Mouse (Mus musculus): Measurements from ENCODE around the gene Tff1. TPM values are rescaled to one million over a fixed set of nuclear protein-coding genes. Genes with fewer than 3 reads are reported as not detected.

Tff1 gene
- polyA plus RNA-seq, 1 experiment, result not detected

DNA sequence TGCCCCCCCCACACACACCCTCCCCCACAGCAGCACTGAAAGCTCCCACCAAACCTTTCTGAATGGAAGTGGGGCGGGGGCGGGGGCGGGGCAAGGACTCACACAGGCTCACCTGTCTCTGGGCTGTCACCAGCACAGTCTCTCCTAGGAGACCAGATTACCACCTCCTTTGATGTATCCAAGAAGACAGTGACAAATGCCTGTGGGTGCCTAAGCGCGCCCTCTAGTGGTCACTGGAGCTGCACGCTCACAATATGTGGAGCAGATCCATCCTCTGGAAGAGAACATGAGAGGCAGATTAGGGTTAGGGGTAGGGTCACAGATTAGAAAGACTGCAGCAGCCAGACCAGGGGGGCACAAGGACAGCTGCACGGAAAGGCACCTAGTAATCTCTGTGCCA, 45.6 kb downstream of the Tff1 start:
- Histone ChIP-seq H3K4me3 (ENCODE audit: insufficient read depth, low read length) (no peak overlapping the region), H3K27ac (ENCODE audit: insufficient read depth, low read length) (no peak overlapping the region), H3K4me1 (ENCODE audit: control insufficient read depth, insufficient read depth, low read length) (no peaks in the 10 kb centered on the region)
- TF ChIP-seq CTCF (IDR thresholded peaks at IDR 0.05; ENCODE audit: extremely low read depth, insufficient read depth, low read length) (peak; percentile 88), POLR2A (IDR thresholded peaks at IDR 0.05; ENCODE audit: extremely low read depth, insufficient read depth, low read length) (no peak)

DNA sequence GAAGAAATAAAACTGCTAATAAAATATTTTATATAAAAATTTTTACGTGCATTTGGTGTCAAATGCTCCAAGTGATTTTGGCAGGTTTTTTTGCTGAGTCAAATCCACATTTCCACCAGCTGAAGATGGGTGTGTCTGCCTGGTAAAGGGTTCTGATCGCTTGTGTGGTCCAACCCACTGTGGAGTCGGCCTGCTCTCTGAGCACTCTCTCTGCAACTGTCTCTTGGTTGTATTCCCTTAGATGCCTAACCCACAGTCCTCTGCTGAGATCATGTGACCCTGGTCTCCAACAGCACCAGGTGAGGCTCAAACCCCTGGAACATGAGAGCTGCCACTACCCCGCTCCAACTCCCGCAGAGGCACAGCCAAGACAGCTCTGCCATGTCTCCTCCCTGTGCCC, 47.1 kb downstream of the Tff1 start:
- no peaks in the 10 kb centered on the region for H3K4me1 ChIP-seq (ENCODE audit: control insufficient read depth, insufficient read depth, low read length)
- no peak for TF ChIP-seq POLR2A (IDR thresholded peaks at IDR 0.05; ENCODE audit: extremely low read depth, insufficient read depth, low read length)
- no peak for TF ChIP-seq CTCF (IDR thresholded peaks at IDR 0.05; ENCODE audit: extremely low read depth, insufficient read depth, low read length)

DNA sequence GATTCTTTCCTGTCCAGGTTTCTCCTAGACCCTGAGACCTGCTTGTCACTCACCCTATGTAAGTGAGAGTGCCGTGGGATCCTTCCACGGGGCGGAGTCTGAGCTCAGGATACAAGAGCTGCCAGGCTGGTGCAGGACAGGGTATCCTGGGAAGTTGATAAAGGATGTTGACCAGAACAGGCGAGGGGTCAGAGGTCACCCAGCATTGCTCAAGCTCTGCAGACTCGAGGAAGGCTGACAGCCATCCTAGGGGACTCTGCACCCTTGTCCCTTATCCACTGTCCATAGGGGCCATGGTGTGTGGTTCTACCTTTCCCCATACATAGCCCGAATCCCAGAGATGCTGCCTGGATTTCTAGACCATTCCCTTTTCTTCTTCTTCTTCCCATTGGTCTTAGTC, 49.0 kb downstream of the Tff1 start:
- TF ChIP-seq CTCF (IDR thresholded peaks at IDR 0.05; ENCODE audit: extremely low read depth, insufficient read depth, low read length), result no peak
- TF ChIP-seq POLR2A (IDR thresholded peaks at IDR 0.05; ENCODE audit: extremely low read depth, insufficient read depth, low read length), result no peak
- H3K27ac ChIP-seq (ENCODE audit: insufficient read depth, low read length), result no peak overlapping the region
- H3K4me3 ChIP-seq (ENCODE audit: insufficient read depth, low read length), result no peak overlapping the region
- no peaks in the 10 kb centered on the region for H3K4me1 ChIP-seq (ENCODE audit: control insufficient read depth, insufficient read depth, low read length)

More for the DNA sequence above, 47.1 kb downstream of the Tff1 start:
- no peak overlapping the region for H3K27ac ChIP-seq (ENCODE audit: insufficient read depth, low read length)
- no peak overlapping the region for H3K4me3 ChIP-seq (ENCODE audit: insufficient read depth, low read length)

DNA sequence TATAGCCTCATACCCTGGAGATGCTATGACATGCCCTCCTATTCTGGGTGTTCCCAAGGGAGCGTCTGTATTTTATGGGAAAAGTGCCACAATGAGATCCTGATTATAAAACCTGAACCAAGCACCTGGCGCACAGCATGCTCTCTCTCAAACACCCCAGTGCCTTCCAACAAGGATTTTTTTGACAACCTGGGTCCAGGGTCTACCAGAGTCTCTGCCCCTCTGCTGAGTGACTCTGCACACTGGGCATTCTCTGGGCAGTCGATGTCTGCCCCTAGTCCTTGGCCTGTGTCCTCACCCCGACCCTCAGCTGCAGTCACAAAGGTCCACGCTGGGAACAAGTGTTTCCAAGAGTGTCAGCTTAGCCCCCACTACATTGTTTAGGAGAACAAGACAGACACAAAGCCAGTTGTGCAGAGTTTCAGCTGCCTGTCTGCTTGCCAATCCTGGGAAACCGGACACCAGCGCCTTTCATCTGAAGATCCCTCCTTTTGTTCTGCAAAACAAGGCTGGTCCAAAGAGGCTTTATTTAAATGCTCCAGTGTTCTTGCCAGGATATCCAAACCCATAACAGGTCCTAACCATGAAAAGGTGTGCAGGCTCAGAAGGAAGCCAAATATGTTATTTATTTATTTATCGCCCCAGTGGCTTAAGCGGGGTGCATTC, 51.8 kb downstream of the Tff1 start:
- no peak for TF ChIP-seq POLR2A (IDR thresholded peaks at IDR 0.05; ENCODE audit: extremely low read depth, insufficient read depth, low read length)
- no peak for TF ChIP-seq CTCF (IDR thresholded peaks at IDR 0.05; ENCODE audit: extremely low read depth, insufficient read depth, low read length)
- Histone ChIP-seq H3K27ac (ENCODE audit: insufficient read depth, low read length) (peak overlapping the region; percentile 32; the same call in 1 of the 2 replicates), H3K4me1 (ENCODE audit: control insufficient read depth, insufficient read depth, low read length) (no peaks in the 10 kb centered on the region), H3K4me3 (ENCODE audit: insufficient read depth, low read length) (no peak overlapping the region)

Other genes starting within 250 kb of the Tff1 start
- gene Umodl1, start 210.6 kb downstream of the Tff1 start, polyA plus RNA-seq (2012; rRNA removed), result 0.13 and 0.53 TPM in 2 replicates
- gene Abcg1, start 107.6 kb downstream of the Tff1 start, polyA plus RNA-seq (2012; rRNA removed), result 27.8 and 29.8 TPM in 2 replicates
- gene Tff3, start 35.6 kb downstream of the Tff1 start, polyA plus RNA-seq (2012; rRNA removed), result not detected in 2 replicates
- gene Tff2, start 21.0 kb downstream of the Tff1 start, polyA plus RNA-seq (2012; rRNA removed), result not detected in 2 replicates
- gene Tmprss3, start 33.7 kb upstream of the Tff1 start, polyA plus RNA-seq (2012; rRNA removed), result 0.06 and 0.10 TPM in 2 replicates
- gene Ubash3a, start 42.6 kb upstream of the Tff1 start, polyA plus RNA-seq (2012; rRNA removed), result 0.11 TPM in 1 of 2 replicates, not detected in the other
- 2.6 and 3.6 TPM in 2 replicates for gene Rsph1, start 112.1 kb upstream of the Tff1 start, polyA plus RNA-seq (2012; rRNA removed)
- 9.3 and 10.5 TPM in 2 replicates for gene Slc37a1, start 121.5 kb upstream of the Tff1 start, polyA plus RNA-seq (2012; rRNA removed)
- gene Pde9a, start 220.9 kb upstream of the Tff1 start, polyA plus RNA-seq (2012; rRNA removed), result 26.7 and 26.9 TPM in 2 replicates